Mouse (Mus musculus) liver, embryonic 12.5 days (tissue): Measurements from ENCODE around the gene Terf2. TPM values are rescaled to one million over a fixed set of nuclear protein-coding genes. Genes with fewer than 3 reads are reported as not detected.

Experiments used
- ATAC-seq: fragments of 200-750 bp; cut with Nextera tagmentation; 2 replicates; pipeline ENCODE4 v1.8.0; 2017; ENCODE audit warnings: moderate number of reproducible peaks, mild to moderate bottlenecking, moderate library complexity
- H3K27ac ChIP-seq: fragments of 300-500 bp; sonication (generic); 2 replicates; pipeline ENCODE4 v1.5.1; 2016; ENCODE audit warnings: mild to moderate bottlenecking
- H3K27me3 ChIP-seq: fragments of 300-500 bp; sonication (generic); replicated peaks from 2 replicates; pipeline ENCODE4 v1.6.1; 2016; ENCODE audit warnings: mild to moderate bottlenecking, moderate library complexity
- H3K36me3 ChIP-seq: fragments of 300-500 bp; sonication (generic); 2 replicates; pipeline ENCODE4 v1.6.1; 2016; ENCODE audit warnings: mild to moderate bottlenecking, moderate library complexity
- H3K4me1 ChIP-seq: fragments of 300-500 bp; sonication (generic); 2 replicates; pipeline ENCODE4 v1.6.1; 2016
- H3K4me2 ChIP-seq: fragments of 300-500 bp; sonication (generic); 2 replicates; pipeline ENCODE4 v1.6.1; 2016; ENCODE audit warnings: mild to moderate bottlenecking, moderate library complexity
- H3K4me3 ChIP-seq: fragments of 300-500 bp; sonication (generic); 2 replicates; pipeline ENCODE4 v1.5.1; 2016; ENCODE audit warnings: mild to moderate bottlenecking, moderate library complexity
- H3K9ac ChIP-seq: fragments of 300-500 bp; sonication (generic); 2 replicates; pipeline ENCODE4 v1.6.1; 2016; ENCODE audit warnings: mild to moderate bottlenecking, moderate library complexity
- H3K9me3 ChIP-seq: fragments of 300-500 bp; sonication (generic); replicated peaks from 2 replicates; pipeline ENCODE4 v1.6.1; 2016; ENCODE audit warnings: mild to moderate bottlenecking, moderate library complexity
- WGBS: fragments of 180-500 bp; shearing (Covaris S2); methylation state at CpG from one replicate; pipeline ENCODE4 v1.1.7; 2016; ENCODE audit not compliant: insufficient replicate concordance; 5-methylcytosine and 5-hydroxymethylcytosine counted together
- polyA plus RNA-seq: library from polyadenylated mRNA; unstranded; fragments of >200 nt; fragmentation: Nextera tagmentation; extraction: Ambion mirVana; gene quantifications from 2 replicates; pipeline ENCODE4 v1.2.1, GENCODE M21; 2016

The Terf2 gene
- polyA plus RNA-seq, 1 experiment from 2014 or later: 11.5 TPM

- Histone ChIP-seq H3K36me3 (peaks cover 98% of the 10 kb centered on the region), H3K27me3 (no peaks in the 10 kb centered on the region)
Observed at GRCm38 (mm10) chr8:107076239-107076888, 20.0 kb downstream of the Terf2 start.

GRCm38 (mm10) chr8:107074128-107074527 is 22.2 kb downstream of the Terf2 start:
- Histone ChIP-seq H3K4me3 (no peak overlapping the region), H3K4me2 (no peak overlapping the region), H3K9me3 (no peaks in the 10 kb centered on the region), H3K4me1 (peaks cover 7% of the 10 kb centered on the region; the same call in 1 of the 2 replicates), H3K9ac (no peak overlapping the region), H3K36me3 (peaks cover 98% of the 10 kb centered on the region), H3K27me3 (no peaks in the 10 kb centered on the region), H3K27ac (no peak overlapping the region)
- WGBS: 71% methylated on average over 1 of the region's 1 CpGs
- ATAC-seq: no peak

More at GRCm38 (mm10) chr8:107076239-107076888, 20.0 kb downstream of the Terf2 start:
- Histone ChIP-seq H3K4me1 (peaks cover 7% of the 10 kb centered on the region; the same call in 1 of the 2 replicates), H3K9ac (no peak overlapping the region), H3K9me3 (no peaks in the 10 kb centered on the region), H3K27ac (no peak overlapping the region), H3K4me3 (no peak overlapping the region), H3K4me2 (no peak overlapping the region)
- 78% methylated on average over 7 of the region's 7 CpGs for WGBS
- ATAC-seq: no peak

- no peak for ATAC-seq
- Histone ChIP-seq H3K4me2 (no peak overlapping the region), H3K9ac (no peak overlapping the region), H3K36me3 (peaks cover 97% of the 10 kb centered on the region), H3K27me3 (no peaks in the 10 kb centered on the region), H3K4me1 (peaks cover 7% of the 10 kb centered on the region; the same call in 1 of the 2 replicates), H3K4me3 (no peak overlapping the region), H3K27ac (no peak overlapping the region), H3K9me3 (no peaks in the 10 kb centered on the region)
- WGBS: 73% methylated on average over 4 of the region's 4 CpGs
Observed at GRCm38 (mm10) chr8:107073706-107074105, 22.6 kb downstream of the Terf2 start.

- peaks cover 12% of the 10 kb centered on the region for H3K4me1 ChIP-seq
- 0 out of 2 replicates have a peak within 1 kb of the TSS, but pooled peaks have one; percentile 19 for H3K9ac ChIP-seq
- no peaks in the 10 kb centered on the region for H3K9me3 ChIP-seq
- no peak within 1 kb of the TSS for H3K27ac ChIP-seq
- H3K36me3 ChIP-seq: peaks cover 24% of the 10 kb centered on the region
- 49% methylated on average over 17 of the region's 17 CpGs for WGBS
- no peak within 1 kb of the TSS for H3K4me2 ChIP-seq
- ATAC-seq: peak; percentile 88
- no peak within 1 kb of the TSS for H3K4me3 ChIP-seq
- no peaks in the 10 kb centered on the region for H3K27me3 ChIP-seq
Observed at GRCm38 (mm10) chr8:107065511-107066496, 30.5 kb downstream of the Terf2 start, which contains the start of gene Tmed6. Gene Tmed6 (minus strand): TSS chr8:107065644.

- H3K36me3 ChIP-seq: peaks cover 30% of the 10 kb centered on the region
- H3K4me1 ChIP-seq: peaks cover 22% of the 10 kb centered on the region
- WGBS: 57% methylated on average over 1 of the region's 1 CpGs
- no peak overlapping the region for H3K4me2 ChIP-seq
- no peak overlapping the region for H3K9ac ChIP-seq
- no peaks in the 10 kb centered on the region for H3K27me3 ChIP-seq
- no peaks in the 10 kb centered on the region for H3K9me3 ChIP-seq
- no peak overlapping the region for H3K4me3 ChIP-seq
- no peak for ATAC-seq
- no peak overlapping the region for H3K27ac ChIP-seq
Observed at GRCm38 (mm10) chr8:107062613-107063012, 33.7 kb downstream of the Terf2 start.

- ATAC-seq: peak; percentile 51
- no peaks in the 10 kb centered on the region; the same call in 1 of the 2 replicates for H3K9me3 ChIP-seq
- peaks cover 63% of the 10 kb centered on the region for H3K36me3 ChIP-seq
- peak overlapping the region; percentile 96 for H3K4me3 ChIP-seq
- WGBS: under 1% methylated on average over 33 of the region's 33 CpGs
- H3K27me3 ChIP-seq: no peaks in the 10 kb centered on the region
- peak overlapping the region; percentile 60 for H3K27ac ChIP-seq
- peak overlapping the region; percentile 91 for H3K4me2 ChIP-seq
- H3K9ac ChIP-seq: peak overlapping the region; percentile 91
- H3K4me1 ChIP-seq: peaks cover 31% of the 10 kb centered on the region
Observed at GRCm38 (mm10) chr8:107056973-107057369, 39.4 kb downstream of the Terf2 start.

- Histone ChIP-seq H3K36me3 (peaks cover 69% of the 10 kb centered on the region), H3K27ac (peak within 1 kb of the TSS; percentile 82), H3K4me3 (peak within 1 kb of the TSS; percentile 96), H3K4me1 (peaks cover 31% of the 10 kb centered on the region), H3K9ac (peak within 1 kb of the TSS; percentile 91), H3K27me3 (no peaks in the 10 kb centered on the region), H3K4me2 (peak within 1 kb of the TSS; percentile 91), H3K9me3 (no peaks in the 10 kb centered on the region; the same call in 1 of the 2 replicates)
- peak; percentile 89 for ATAC-seq
- WGBS: under 1% methylated on average over 88 of the region's 88 CpGs
Observed at GRCm38 (mm10) chr8:107056076-107056972, 40.0 kb downstream of the Terf2 start, which contains the start of the genes Cog8 and Nip7. Gene Cog8 (minus strand): TSS chr8:107056689. Gene Nip7 (plus strand): TSS chr8:107056877.

- no peak for ATAC-seq
- Histone ChIP-seq H3K27ac (no peak overlapping the region), H3K36me3 (peaks cover 65% of the 10 kb centered on the region), H3K9me3 (no peaks in the 10 kb centered on the region; the same call in 1 of the 2 replicates), H3K9ac (no peak overlapping the region), H3K4me2 (no peak overlapping the region), H3K27me3 (no peaks in the 10 kb centered on the region), H3K4me3 (no peak overlapping the region), H3K4me1 (peaks cover 43% of the 10 kb centered on the region)
- 92% methylated on average over 8 of the region's 8 CpGs for whole genome bisulfite sequencing
Observed at GRCm38 (mm10) chr8:107052046-107052445, 44.3 kb downstream of the Terf2 start.

- H3K4me1 ChIP-seq: peaks cover 47% of the 10 kb centered on the region
- no peak for ATAC-seq
- peak overlapping the region; percentile 80 for H3K4me3 ChIP-seq
- H3K4me2 ChIP-seq: peak overlapping the region; percentile 96
- no peaks in the 10 kb centered on the region; the same call in 1 of the 2 replicates for H3K9me3 ChIP-seq
- peaks cover 83% of the 10 kb centered on the region for H3K36me3 ChIP-seq
- H3K27ac ChIP-seq: peak overlapping the region; percentile 91
- 80% methylated on average over 4 of the region's 4 CpGs for WGBS
- H3K27me3 ChIP-seq: no peaks in the 10 kb centered on the region
- H3K9ac ChIP-seq: no peak overlapping the region
Observed at GRCm38 (mm10) chr8:107049480-107049879, 46.9 kb downstream of the Terf2 start.

GRCm38 (mm10) chr8:107048061-107048941 is 48.0 kb downstream of the Terf2 start, which contains the start of gene Pdf:
Gene Pdf (minus strand): TSS chr8:107048614.
- under 1% methylated on average over 87 of the region's 87 CpGs for WGBS
- peak; percentile 78 for ATAC-seq
- H3K9ac ChIP-seq: peak within 1 kb of the TSS; percentile 87
- H3K27ac ChIP-seq: peak within 1 kb of the TSS; percentile 91
- H3K36me3 ChIP-seq: peaks cover 83% of the 10 kb centered on the region
- H3K4me3 ChIP-seq: peak within 1 kb of the TSS; percentile 80
- no peaks in the 10 kb centered on the region; the same call in 1 of the 2 replicates for H3K9me3 ChIP-seq
- peaks cover 45% of the 10 kb centered on the region for H3K4me1 ChIP-seq
- peak within 1 kb of the TSS; percentile 96 for H3K4me2 ChIP-seq
- no peaks in the 10 kb centered on the region for H3K27me3 ChIP-seq
